Mouse (Mus musculus) heart, adult 11 months (tissue): ENCODE measurements around the gene Etfbkmt.
"Not testable (repeated sequence)": the region's sequence is repeated elsewhere in the genome, so short reads cannot be mapped to it uniquely, and the experiment has no call there.

Experiments used
- DNase-seq: peaks from one replicate; pipeline ENCODE4 v3.0.0; 2022

Gene Etfbkmt

DNA sequence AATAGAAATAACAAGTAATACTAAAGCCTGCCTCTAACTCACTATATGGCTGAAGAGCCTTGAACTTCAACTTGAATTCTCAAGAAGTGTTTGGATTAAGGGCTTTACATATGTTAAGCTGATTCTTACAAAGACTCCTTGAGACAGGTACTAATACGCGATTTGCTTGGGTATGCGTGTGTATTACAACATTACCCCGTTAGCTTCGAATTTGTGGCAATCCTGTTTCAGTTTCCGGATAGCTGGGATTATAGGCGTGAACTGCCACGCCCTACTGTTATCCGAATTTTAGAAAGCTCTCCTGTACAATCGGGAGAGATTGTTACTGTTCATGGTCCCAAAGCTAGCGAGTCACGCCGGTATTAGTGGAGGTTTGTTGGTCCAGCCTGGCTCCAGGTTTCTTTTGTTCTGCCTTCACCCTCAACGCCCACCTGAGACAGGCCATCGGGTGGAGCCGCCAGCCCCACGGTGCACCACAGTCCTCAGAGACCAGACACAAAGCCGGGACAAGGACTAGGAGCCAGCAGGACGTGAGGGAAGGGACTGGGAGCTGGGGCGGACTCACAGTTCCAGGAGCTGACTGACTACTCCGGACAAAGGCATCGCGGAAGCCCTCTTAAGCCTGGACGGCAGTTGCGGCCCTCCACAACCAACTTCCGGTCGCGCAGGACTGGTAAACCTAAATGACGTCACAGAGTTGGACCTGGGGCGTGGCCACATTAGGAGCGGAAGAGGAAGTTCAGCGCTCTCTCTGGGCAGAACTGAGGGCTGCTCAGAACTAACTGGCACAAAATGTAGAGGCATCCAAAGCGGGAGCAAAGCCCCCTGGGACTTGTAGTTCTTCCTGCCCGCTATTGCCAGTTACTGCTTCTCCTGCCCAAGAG is 48.6 kb downstream of the Etfbkmt start, which contains the start of gene Amn1:
Gene Amn1, minus strand, starts transcription at position 672 of the 884 bp plus-strand sequence.
- DNase-seq: peak; percentile 100

- no peak for DNase-seq
Measured at GRCm38 (mm10) chr6:149188925-149189257, 49.2 kb downstream of the Etfbkmt start.

DNA sequence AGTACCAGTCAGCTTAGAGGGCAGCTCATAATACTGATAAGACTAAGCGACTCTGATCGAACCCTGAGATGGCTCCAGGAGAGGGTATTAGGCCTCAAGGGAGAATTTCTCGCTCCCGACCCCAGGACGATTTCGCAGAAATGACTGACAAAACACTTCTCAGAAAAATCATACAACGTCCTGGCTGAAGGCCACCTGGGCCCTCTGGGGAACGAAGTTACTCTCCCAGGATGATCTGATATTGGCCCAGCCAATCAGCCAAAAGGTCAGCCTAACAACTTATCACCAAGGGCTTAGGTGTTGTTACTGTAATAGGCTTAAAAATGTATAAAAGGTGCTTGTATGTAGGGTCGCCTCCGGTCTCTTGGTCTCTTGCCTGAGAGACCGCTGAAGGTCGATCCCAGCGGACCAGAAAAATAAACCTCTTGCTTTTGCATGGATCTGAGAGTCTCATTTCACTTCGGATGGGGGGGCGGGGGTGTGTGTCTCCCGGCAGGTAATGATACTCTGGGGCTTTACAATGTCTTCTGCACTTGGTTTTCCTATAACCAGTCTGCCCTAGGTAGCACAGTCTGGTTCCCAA is 49.8 kb downstream of the Etfbkmt start:
- DNase-seq: peak; percentile 81

GRCm38 (mm10) chr6:149191951-149192350 is 52.3 kb downstream of the Etfbkmt start:
- not testable (repeated sequence) for DNase-seq

DNA sequence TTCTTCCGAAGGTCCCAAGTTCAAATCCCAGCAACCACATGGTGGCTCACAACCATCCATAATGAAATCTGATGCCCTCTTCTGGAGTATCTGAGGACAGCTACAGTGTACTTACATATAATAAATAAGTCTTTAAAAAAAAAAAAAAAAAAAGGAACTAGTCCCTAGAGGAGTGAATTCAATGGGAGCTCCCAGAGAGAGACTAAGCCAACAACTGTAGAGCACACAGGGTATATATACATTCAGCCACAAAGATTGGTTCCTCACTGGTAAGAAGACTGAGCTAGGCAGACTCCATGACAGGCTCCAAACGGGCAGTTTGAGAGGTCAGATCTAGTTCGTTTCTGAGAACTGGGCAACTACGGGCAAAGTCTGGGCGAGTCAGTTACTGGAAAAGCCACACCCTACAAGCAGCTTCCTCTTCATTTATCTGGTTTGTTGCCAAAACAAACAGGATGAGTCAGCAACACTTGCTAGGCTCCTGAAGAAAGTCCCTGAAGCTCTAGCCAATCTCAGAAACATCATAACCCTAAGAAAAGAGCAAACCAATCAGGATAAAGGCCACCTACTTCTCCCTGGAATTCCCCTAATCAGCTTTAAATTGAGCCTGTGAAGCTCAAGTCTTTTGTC is 53.7 kb downstream of the Etfbkmt start:
- peak; percentile 97 for DNase-seq

- DNase-seq: no peak
Measured at GRCm38 (mm10) chr6:149197116-149197515, 57.5 kb downstream of the Etfbkmt start.

DNA sequence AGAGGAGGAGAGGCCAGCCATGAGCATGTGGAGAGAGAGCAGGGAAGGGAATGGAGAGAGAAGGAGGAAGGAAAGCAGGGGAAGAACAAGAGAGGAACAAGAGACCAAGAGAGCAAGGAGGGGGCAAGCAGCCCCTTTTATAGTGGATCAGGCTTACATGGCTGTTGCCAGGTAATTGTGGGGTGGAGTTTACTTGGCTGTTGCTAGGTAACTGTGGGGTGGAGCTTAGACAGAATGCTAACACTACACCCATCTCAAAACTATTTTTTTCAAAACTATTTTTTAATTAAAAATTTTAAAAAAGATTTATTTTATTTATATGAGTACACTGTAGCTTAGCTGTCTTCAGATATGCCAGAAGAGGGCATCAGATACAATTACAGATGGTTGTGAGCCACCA is 58.9 kb downstream of the Etfbkmt start:
- no peak for DNase-seq
